Mouse (Mus musculus): ENCODE measurements around the gene Fgf12.

- no peak for TF ChIP-seq CTCF (IDR thresholded peaks at IDR 0.05; ENCODE audit: control insufficient read depth, insufficient read depth, insufficient read length)
- TF ChIP-seq MYOD1 (IDR thresholded peaks at IDR 0.05; ENCODE audit: control insufficient read depth, insufficient read length, low read depth) = no peak
- no peak for TF ChIP-seq MAX (IDR thresholded peaks at IDR 0.05)
- no peak for TF ChIP-seq USF1 (IDR thresholded peaks at IDR 0.05; ENCODE audit: low read depth)
- no peak for TF ChIP-seq CEBPB (IDR thresholded peaks at IDR 0.05; ENCODE audit: low read depth)
- no peak for TF ChIP-seq MYOG (IDR thresholded peaks at IDR 0.05; ENCODE audit: control insufficient read depth, extremely low read depth, insufficient read length)
- no peak for TF ChIP-seq FOSL1 (IDR thresholded peaks at IDR 0.05; ENCODE audit: insufficient read depth, low read length, poor library complexity, severe bottlenecking)
Observed at GRCm38 (mm10) chr16:28421617-28422016, 331.3 kb downstream of the Fgf12 start.

Data from C2C12 (cell line).